Mouse (Mus musculus): ENCODE measurements at regions not wholly inside any gene's neighbourhood (a gene's known extent, or its start where the extent isn't known, plus 50 kb on each side); places are given as distances from the start of the nearest gene placed in this dataset.

GRCm38 (mm10) chr14:105732221-105733012 lies 164.2 kb downstream of the Spry2 start:
- TF ChIP-seq TAL1 (IDR thresholded peaks at IDR 0.05; ENCODE audit: low read length) (no peak), GATA1 (IDR thresholded peaks at IDR 0.05; ENCODE audit: low read length) (no peak)
